Mouse (Mus musculus) CD8-positive naive resting alpha-beta T cell, adult 57 days (primary cell): ENCODE data around the gene Ccdc158. TPM values are rescaled to one million over a fixed set of nuclear protein-coding genes. Genes with fewer than 3 reads are reported as not detected.

ENCODE experiments used
- total RNA-seq: library from RNA; stranded (reverse); gene quantifications from one replicate; pipeline ENCODE4 v1.2.4, GENCODE M21; 2023

Ccdc158 gene
- total RNA-seq, result not detected

GRCm38 (mm10) chr5:92674859-92675573 lies at the start of gene Ccdc158:
Gene Ccdc158, minus strand, starts transcription at chr5:92675271.

DNA sequence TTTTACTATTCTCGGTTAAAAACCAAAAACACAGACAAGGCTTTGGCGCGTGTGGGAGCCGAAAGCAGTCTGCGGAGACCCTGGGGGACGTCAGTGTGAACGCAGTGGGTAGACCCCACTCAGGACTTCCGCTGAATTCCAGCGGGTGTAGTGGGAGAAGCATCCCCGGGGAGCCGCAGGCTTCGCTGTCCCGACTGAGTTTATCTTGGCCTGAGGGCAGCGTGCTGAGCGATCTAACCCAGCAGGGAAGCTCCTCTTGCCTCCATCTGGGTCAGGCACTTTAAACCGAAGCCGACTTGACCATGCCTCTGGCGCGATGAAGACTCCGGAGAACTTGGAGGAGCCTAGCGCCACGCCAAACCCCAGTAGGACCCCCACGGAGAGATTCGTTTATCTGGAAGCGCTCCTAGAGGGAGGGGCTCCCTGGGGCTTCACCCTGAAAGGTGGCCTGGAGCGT lies 8.3 kb upstream of the Ccdc158 start, which contains the start of gene Shroom3:
TSS of gene Shroom3 (plus strand) at position 85 of the 457 bp plus-strand sequence.

DNA sequence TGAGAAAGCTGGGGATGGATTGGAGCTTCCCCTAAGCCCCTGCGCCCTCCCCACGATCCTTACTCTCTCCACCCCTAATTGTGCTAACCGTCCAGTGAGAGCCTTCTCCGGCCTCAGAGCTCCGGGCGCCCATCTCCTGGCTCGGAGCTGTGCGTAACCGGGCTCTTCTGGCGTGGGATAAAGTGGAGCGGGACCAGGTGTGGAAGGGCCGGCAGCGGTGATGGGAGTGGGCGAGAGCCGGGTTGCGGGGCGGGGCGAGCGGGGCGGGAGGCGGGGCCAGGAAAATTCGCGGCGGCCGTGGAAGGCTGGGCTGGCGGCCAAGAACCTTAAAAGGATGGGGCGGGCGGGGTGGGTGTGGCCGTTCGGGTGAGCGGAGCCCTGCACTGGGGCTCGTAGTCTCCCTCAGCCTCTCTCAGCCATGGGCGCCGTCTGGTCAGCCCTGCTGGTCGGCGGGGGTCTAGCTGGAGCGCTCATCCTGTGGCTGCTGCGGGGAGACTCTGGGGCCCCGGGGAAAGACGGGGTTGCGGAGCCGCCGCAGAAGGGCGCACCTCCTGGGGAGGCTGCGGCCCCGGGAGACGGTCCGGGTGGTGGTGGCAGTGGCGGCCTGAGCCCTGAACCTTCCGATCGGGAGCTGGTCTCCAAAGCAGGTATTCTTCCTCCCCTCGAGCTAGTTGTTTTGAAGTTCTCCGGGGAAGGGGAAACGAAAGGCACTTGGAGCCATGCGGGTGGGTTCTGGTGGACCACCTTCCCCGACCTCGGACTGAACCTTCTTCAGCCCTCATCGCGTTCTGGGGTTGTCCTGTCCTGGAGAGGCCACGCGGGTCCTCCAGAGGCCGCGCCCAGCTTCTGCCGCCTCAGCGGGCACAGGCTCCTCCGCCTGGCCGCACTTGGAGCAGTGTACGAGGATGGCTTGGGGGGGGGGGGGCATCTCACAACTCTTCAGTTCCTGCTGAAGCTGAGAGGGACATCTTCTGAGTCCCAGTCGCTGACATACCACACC lies 72.1 kb downstream of the Ccdc158 start, which contains the start of gene Stbd1:
TSS of gene Stbd1 (plus strand) at position 351 of the 1,000 bp plus-strand sequence.

Other genes starting within 250 kb of the Ccdc158 start
- gene Nup54, start 240.1 kb downstream of the Ccdc158 start, total RNA-seq, result 49.2 TPM
- 35.9 TPM for gene Scarb2, start 168.4 kb downstream of the Ccdc158 start, total RNA-seq
- gene Fam47e, start 120.2 kb downstream of the Ccdc158 start, total RNA-seq, result not detected
- gene Stbd1, start 72.2 kb downstream of the Ccdc158 start, total RNA-seq, result not detected
- not detected for gene Shroom3, start 8.2 kb upstream of the Ccdc158 start, total RNA-seq